Mouse (Mus musculus) MEL-GATA-1-ER (cell line): Measurements from ENCODE around the gene Gpr27.

Experiments used
- DNase-seq: peaks from one replicate; pipeline ENCODE4 v3.0.0-alpha.2; 2012; ENCODE audit warnings: low read depth; ENCODE audit errors: extremely low read depth

The Gpr27 gene

GRCm38 (mm10) chr6:99742866-99743265 is 50.4 kb downstream of the Gpr27 start:
- no peak for DNase-seq
